In the genomic region with DNA sequence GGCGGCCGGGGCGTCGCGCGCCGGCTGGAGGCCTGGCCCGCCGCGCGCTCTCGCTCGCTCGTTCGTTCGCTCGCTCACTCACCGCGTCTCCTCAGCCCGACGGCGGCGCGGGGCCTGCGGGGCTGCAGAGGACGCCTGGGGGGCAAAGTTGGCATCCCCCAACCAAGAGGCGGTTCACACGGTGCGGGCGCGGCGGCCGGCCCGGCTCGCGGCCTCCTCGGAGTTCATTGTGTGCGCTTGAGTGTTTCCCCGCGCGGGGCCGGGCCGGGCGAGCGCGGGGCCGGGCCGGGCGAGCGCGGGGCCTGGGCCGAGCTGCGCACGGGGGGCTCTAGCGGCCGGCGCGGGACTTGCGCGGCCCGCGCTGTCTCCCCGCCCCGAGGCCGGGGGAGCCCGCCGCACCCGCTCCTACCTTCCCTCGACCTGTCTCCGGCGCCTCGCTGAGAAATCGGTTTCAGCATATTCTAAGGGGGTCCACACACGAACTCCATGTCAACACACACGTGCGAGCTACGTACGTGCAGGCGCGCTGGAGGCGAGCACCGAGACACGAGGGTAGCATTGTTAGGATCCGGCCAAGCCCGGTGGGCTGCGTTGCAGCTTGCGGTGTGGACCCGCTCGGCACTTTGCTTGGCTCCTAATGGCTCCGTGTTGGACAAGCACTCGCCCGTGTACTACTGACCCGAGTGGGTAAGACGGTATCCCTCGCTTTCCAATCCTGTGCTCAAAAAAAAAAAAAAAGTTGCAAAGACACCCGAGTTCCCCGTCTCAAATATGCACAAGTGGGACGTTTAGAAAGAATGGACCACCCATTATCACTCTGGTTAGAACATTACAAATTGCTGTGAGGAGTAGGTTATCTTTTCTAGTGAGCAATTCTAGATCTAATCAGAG, we compare ENCODE assay signal across 8 mouse cellular contexts. TPM values are rescaled to one million over a fixed set of nuclear protein-coding genes. Genes with fewer than 3 reads are reported as not detected.
DNase-seq lines count a peak whose midpoint lies in the region; ATAC-seq and TF ChIP-seq lines count a peak whose summit lies in the region.

Gene Zmynd11 (minus strand): TSS at position 685 of the 891 bp plus-strand sequence.

- peak; percentile 45; the same call in 1 of the 2 replicates for TF ChIP-seq POLR2A in brain, embryonic 14.5 days (IDR thresholded peaks at IDR 0.05; ENCODE audit: borderline replicate concordance, extremely low read depth, insufficient read depth, insufficient read length, poor library complexity, severe bottlenecking)

- peak within 1 kb of the TSS; percentile 73 for H3K4me2 ChIP-seq in forebrain, embryonic 12.5 days
- H3K4me2 ChIP-seq in heart, embryonic 15.5 days: peak within 1 kb of the TSS; percentile 79
- H3K4me2 ChIP-seq in liver, embryonic 16.5 days (ENCODE audit: low read depth, low read length): peak within 1 kb of the TSS; percentile 85
- H3K4me2 ChIP-seq in neural tube, embryonic 11.5 days (ENCODE audit: low read depth): peak within 1 kb of the TSS; percentile 82
- H3K4me2 ChIP-seq in stomach, embryonic 16.5 days (ENCODE audit: low read depth, low read length): peak within 1 kb of the TSS; percentile 80

- H3K4me1 ChIP-seq in forebrain, embryonic 12.5 days: peaks cover 41% of the 10 kb centered on the region
- H3K4me1 ChIP-seq in heart, embryonic 15.5 days (replicated peaks): peaks cover 44% of the 10 kb centered on the region
- H3K4me1 ChIP-seq in liver, embryonic 16.5 days (ENCODE audit: control insufficient read depth, low read depth, low read length): peaks cover 25% of the 10 kb centered on the region
- peaks cover 28% of the 10 kb centered on the region for H3K4me1 ChIP-seq in neural tube, embryonic 11.5 days (ENCODE audit: control insufficient read depth, insufficient read depth, low read length)
- peaks cover 19% of the 10 kb centered on the region for H3K4me1 ChIP-seq in stomach, embryonic 16.5 days (ENCODE audit: control insufficient read depth, insufficient read depth, low read length)

- 0 out of 2 replicates have a peak, but pooled peaks cover 6% of the 10 kb centered on the region for H3K27me3 ChIP-seq in forebrain, embryonic 12.5 days
- no peaks in the 10 kb centered on the region for H3K27me3 ChIP-seq in heart, embryonic 15.5 days
- H3K27me3 ChIP-seq in liver, embryonic 16.5 days (ENCODE audit: control insufficient read depth, insufficient read depth, low read depth, low read length): peaks cover 6% of the 10 kb centered on the region
- H3K27me3 ChIP-seq in neural tube, embryonic 11.5 days (ENCODE audit: control insufficient read depth, insufficient read depth, low read length): no peaks in the 10 kb centered on the region
- H3K27me3 ChIP-seq in stomach, embryonic 16.5 days (ENCODE audit: control insufficient read depth, insufficient read depth, low read length): no peaks in the 10 kb centered on the region

- peak; percentile 83 for DNase-seq in brain, embryonic 14.5 days (ENCODE audit: low read depth)
- peak; percentile 66 for DNase-seq in kidney, postnatal 14 days
- DNase-seq in neural tube, embryonic 11.5 days (ENCODE audit: low spot score): peak; percentile 80

- H3K9me3 ChIP-seq in forebrain, embryonic 12.5 days: no peaks in the 10 kb centered on the region
- no peaks in the 10 kb centered on the region for H3K9me3 ChIP-seq in heart, embryonic 15.5 days (replicated peaks)
- H3K9me3 ChIP-seq in liver, embryonic 16.5 days (replicated peaks; ENCODE audit: control insufficient read depth, low read length): no peaks in the 10 kb centered on the region
- no peaks in the 10 kb centered on the region for H3K9me3 ChIP-seq in neural tube, embryonic 11.5 days (ENCODE audit: control insufficient read depth, low read length)
- no peaks in the 10 kb centered on the region for H3K9me3 ChIP-seq in stomach, embryonic 16.5 days (replicated peaks; ENCODE audit: control insufficient read depth, low read length)

- H3K9ac ChIP-seq in forebrain, embryonic 12.5 days: peak within 1 kb of the TSS; percentile 100
- peak within 1 kb of the TSS; percentile 99 for H3K9ac ChIP-seq in heart, embryonic 15.5 days
- peak within 1 kb of the TSS; percentile 91 for H3K9ac ChIP-seq in liver, embryonic 16.5 days (ENCODE audit: low read depth, low read length)
- H3K9ac ChIP-seq in neural tube, embryonic 11.5 days (ENCODE audit: low read length): peak within 1 kb of the TSS; percentile 100
- peak within 1 kb of the TSS; percentile 100 for H3K9ac ChIP-seq in stomach, embryonic 16.5 days (ENCODE audit: low read length)

- ATAC-seq in CD4-positive, CD25-positive, alpha-beta regulatory T cell, adult 4 months: peak; percentile 35
- peak; percentile 85 for ATAC-seq in forebrain, embryonic 12.5 days (ENCODE audit: low FRiP score)
- peak; percentile 79 for ATAC-seq in heart, embryonic 15.5 days (replicated peaks; ENCODE audit: insufficient number of reproducible peaks, insufficient read depth, low FRiP score, low read depth)
- ATAC-seq in liver, embryonic 16.5 days (ENCODE audit: low read depth): peak; percentile 49
- peak; percentile 85 for ATAC-seq in neural tube, embryonic 11.5 days (ENCODE audit: insufficient read depth, low FRiP score, low TSS enrichment)
- ATAC-seq in stomach, embryonic 16.5 days (ENCODE audit: insufficient read depth, low FRiP score): peak; percentile 76

- WGBS in forebrain, embryonic 12.5 days: under 1% methylated on average over 76 of the region's 98 CpGs
- WGBS in heart, embryonic 15.5 days: under 1% methylated on average over 89 of the region's 98 CpGs
- WGBS in liver, embryonic 16.5 days (ENCODE audit: insufficient replicate concordance): under 1% methylated on average over 91 of the region's 98 CpGs
- WGBS in neural tube, embryonic 11.5 days: under 1% methylated on average over 85 of the region's 98 CpGs
- WGBS in stomach, embryonic 16.5 days: under 1% methylated on average over 97 of the region's 98 CpGs

- peak within 1 kb of the TSS; percentile 99 for H3K27ac ChIP-seq in forebrain, embryonic 12.5 days
- peak within 1 kb of the TSS; percentile 100 for H3K27ac ChIP-seq in heart, embryonic 15.5 days
- peak within 1 kb of the TSS; percentile 87 for H3K27ac ChIP-seq in liver, embryonic 16.5 days (ENCODE audit: low read length)
- H3K27ac ChIP-seq in neural tube, embryonic 11.5 days (ENCODE audit: low read depth, low read length): peak within 1 kb of the TSS; percentile 99
- H3K27ac ChIP-seq in stomach, embryonic 16.5 days (ENCODE audit: low read length): peak within 1 kb of the TSS; percentile 99

- no peak for TF ChIP-seq CTCF in brain, embryonic 14.5 days (IDR thresholded peaks at IDR 0.05; ENCODE audit: borderline replicate concordance, extremely low read depth, insufficient read depth, insufficient read length)

- H3K36me3 ChIP-seq in forebrain, embryonic 12.5 days (replicated peaks): no peaks in the 10 kb centered on the region
- no peaks in the 10 kb centered on the region for H3K36me3 ChIP-seq in heart, embryonic 15.5 days
- H3K36me3 ChIP-seq in liver, embryonic 16.5 days (ENCODE audit: control insufficient read depth, insufficient read depth): no peaks in the 10 kb centered on the region
- H3K36me3 ChIP-seq in neural tube, embryonic 11.5 days (ENCODE audit: control insufficient read depth, insufficient read depth, low read length): no peaks in the 10 kb centered on the region
- H3K36me3 ChIP-seq in stomach, embryonic 16.5 days (ENCODE audit: control insufficient read depth, insufficient read depth, low read length): no peaks in the 10 kb centered on the region

- peak within 1 kb of the TSS; percentile 95 for H3K4me3 ChIP-seq in forebrain, embryonic 12.5 days (replicated peaks)
- peak within 1 kb of the TSS; percentile 70 for H3K4me3 ChIP-seq in heart, embryonic 15.5 days
- H3K4me3 ChIP-seq in liver, embryonic 16.5 days (ENCODE audit: low read depth, low read length): peak within 1 kb of the TSS; percentile 67
- peak within 1 kb of the TSS; percentile 93 for H3K4me3 ChIP-seq in neural tube, embryonic 11.5 days (ENCODE audit: low read depth, low read length)
- peak within 1 kb of the TSS; percentile 96 for H3K4me3 ChIP-seq in stomach, embryonic 16.5 days (replicated peaks; ENCODE audit: low read length)

RNA-seq across cellular contexts. Expression of gene Zmynd11, which starts in this region (rescaled TPM):
- 10 to 100 TPM; 52.8 to 57.7 TPM for polyA plus RNA-seq in CD4-positive, CD25-positive, alpha-beta regulatory T cell, adult 4 months (2017; shearing (Covaris generic))
- 223 and 255 TPM in 2 replicates for polyA plus RNA-seq in brain, embryonic 14.5 days (2012; rRNA removed)
- 166 and 169 TPM in 2 replicates for polyA plus RNA-seq in forebrain, embryonic 12.5 days (2016; fragmentation: Nextera tagmentation; extraction: Ambion mirVana)
- polyA plus RNA-seq in heart, embryonic 15.5 days (2015; fragmentation: Nextera tagmentation; extraction: Ambion mirVana): 115 and 117 TPM in 2 replicates
- polyA plus RNA-seq in liver, embryonic 16.5 days (2015; fragmentation: Nextera tagmentation; extraction: Ambion mirVana): 20.6 and 22.0 TPM in 2 replicates
- polyA plus RNA-seq in neural tube, embryonic 11.5 days (2014; fragmentation: Nextera tagmentation; extraction: Ambion mirVana): 109 and 117 TPM in 2 replicates
- 88.8 and 108 TPM in 2 replicates for polyA plus RNA-seq in stomach, embryonic 16.5 days (2015; fragmentation: Nextera tagmentation; extraction: Ambion mirVana)

Comparison
In these comparisons a context has a peak if more than half of its experiments do, and no peak if none do; other contexts are left out.
1. Peak in every context shown above with its lines: DNase-seq, ATAC-seq, H3K4me3 ChIP-seq and H3K27ac ChIP-seq.
2. ATAC-seq: peak in every context shown above with its lines; median percentile 85 in forebrain, embryonic 12.5 days; 85 in neural tube, embryonic 11.5 days; 79 in heart, embryonic 15.5 days; 76 in stomach, embryonic 16.5 days; 49 in liver, embryonic 16.5 days; 35 in CD4-positive, CD25-positive, alpha-beta regulatory T cell, adult 4 months.